Mouse (Mus musculus): ENCODE data around the gene Ppp1r18.
A peak's percentile ranks its signal among the peaks of the same experiment; 100 is the strongest.

Ppp1r18 gene

DNA sequence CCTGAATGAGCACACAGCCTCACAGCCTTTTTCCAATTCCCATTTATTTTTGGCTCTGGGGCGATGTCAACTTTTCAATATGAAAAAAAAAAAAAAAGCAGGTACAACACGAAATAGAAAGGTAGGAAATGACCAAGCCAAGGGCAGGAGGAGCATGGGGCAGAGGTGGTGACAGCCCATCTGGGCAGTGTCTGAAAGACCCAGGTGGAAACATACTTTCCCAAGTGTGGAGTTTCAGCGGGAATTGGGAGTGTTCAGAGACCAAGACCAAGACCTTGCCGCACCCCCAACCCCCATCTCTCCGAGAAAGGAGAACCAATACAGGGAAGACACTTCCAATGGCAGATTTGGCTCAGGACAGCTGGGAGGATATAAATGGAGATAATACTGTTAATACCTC is 31.5 kb upstream of the Ppp1r18 start:
- no peak for TF ChIP-seq GATA4 (IDR thresholded peaks at IDR 0.05; ENCODE audit: insufficient replicate concordance, low read length)

DNA sequence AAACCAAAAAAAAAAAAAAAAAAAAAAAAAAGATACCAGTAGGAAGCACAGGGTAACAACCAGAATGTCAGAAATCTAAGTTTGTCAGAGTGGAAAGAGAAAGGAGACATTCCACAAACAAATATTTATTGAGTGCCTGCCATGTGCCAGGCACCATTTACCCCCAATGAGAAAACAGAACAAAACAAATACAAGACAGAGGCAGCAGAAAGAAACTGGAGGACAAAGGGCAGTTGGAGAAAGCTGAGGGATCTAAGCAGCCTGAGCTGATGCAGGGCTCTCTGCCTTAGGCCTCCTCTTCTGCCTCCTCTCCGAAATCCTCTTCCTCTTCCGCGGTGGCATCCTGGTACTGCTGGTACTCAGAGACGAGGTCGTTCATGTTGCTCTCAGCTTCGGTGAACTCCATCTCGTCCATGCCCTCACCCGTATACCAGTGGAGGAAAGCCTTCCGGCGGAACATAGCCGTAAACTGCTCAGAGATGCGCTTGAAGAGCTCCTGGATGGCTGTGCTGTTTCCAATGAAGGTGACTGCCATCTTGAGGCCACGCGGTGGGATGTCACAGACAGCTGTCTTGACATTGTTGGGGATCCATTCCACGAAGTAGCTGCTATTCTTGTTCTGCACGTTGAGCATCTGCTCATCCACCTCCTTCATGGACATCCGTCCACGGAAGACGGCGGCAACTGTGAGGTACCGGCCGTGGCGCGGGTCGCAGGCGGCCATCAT is 30.5 kb upstream of the Ppp1r18 start:
- TF ChIP-seq GATA4 (IDR thresholded peaks at IDR 0.05; ENCODE audit: insufficient replicate concordance, low read length), result no peak

DNA sequence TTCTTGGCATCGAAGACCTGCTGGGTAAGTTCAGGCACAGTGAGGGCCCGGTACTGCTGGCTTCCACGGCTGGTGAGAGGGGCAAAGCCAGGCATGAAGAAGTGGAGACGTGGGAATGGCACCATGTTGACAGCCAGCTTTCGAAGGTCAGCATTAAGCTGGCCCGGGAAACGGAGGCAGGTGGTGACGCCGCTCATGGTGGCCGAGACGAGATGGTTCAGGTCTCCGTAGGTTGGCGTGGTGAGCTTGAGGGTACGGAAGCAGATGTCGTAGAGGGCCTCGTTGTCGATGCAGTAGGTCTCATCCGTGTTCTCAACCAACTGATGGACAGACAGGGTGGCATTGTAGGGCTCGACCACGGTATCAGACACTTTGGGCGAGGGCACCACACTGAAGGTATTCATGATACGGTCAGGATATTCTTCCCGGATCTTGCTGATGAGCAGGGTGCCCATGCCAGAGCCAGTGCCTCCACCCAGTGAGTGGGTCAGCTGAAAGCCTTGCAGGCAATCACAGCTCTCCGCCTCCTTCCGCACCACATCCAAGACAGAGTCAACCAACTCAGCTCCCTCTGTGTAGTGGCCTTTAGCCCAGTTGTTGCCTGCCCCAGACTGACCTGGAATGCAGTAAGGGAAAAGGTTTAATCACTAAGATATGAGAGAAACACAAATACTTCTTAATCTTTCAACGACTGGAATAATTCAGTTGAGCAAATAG is 29.8 kb upstream of the Ppp1r18 start:
- TF ChIP-seq GATA4 (IDR thresholded peaks at IDR 0.05; ENCODE audit: insufficient replicate concordance, low read length), result no peak

DNA sequence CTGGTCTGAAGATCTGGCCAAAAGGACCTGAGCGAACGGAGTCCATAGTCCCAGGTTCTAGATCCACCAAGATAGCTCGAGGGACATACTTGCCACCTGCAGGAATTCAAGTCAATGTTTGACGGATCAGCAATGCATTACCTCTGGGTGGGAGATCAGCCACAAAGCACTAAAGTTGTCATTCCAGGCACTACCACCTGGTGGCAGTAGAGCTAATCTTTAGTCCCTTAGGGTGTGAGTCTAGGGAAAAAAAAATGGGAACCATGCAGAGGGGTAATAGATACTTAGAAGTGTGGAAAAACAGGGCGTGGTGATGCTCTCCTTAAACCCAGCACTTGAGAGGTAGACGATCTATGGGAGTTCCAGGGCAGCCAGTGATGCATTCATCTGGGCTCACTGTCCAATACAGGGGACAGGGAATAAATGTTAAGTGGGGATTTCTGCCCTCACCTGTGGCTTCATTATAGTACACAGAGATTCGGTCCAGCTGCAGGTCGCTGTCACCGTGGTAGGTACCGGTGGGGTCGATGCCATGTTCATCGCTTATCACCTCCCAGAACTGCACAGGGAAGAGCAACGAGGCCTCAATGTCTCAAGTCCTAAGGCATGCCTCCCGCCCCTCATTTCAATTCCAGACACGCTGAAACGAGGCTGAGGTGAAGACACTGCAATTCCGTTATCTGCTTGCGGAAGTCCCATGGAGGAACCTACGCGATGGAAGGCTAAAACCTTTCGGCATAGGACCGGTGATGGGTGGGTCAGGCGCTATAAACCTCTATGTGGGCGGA is 29.0 kb upstream of the Ppp1r18 start:
- no peak for TF ChIP-seq GATA4 (IDR thresholded peaks at IDR 0.05; ENCODE audit: insufficient replicate concordance, low read length)

DNA sequence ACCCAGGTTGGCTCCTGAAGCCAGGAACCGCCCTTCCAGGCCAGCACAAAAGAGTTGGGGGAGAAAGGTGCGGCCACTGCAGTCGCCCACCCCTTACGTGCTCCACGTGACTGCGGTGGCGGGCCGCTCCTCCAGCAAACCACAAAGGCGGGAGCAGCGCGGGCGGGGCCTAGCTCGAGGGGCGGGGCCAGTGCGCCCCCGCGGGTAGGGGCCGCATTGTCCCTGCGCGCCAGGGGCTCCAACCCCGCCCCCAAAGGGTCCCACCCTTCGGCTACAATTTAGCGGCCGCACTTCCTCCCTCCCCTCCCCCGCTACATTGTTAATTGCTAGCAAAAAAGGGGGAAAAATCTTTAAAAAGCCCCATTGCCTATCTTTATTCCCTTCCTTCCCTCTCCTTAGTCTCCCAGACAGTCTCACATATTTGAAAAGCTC is 28.4 kb upstream of the Ppp1r18 start:
- TF ChIP-seq GATA4 (IDR thresholded peaks at IDR 0.05; ENCODE audit: insufficient replicate concordance, low read length), result no peak

DNA sequence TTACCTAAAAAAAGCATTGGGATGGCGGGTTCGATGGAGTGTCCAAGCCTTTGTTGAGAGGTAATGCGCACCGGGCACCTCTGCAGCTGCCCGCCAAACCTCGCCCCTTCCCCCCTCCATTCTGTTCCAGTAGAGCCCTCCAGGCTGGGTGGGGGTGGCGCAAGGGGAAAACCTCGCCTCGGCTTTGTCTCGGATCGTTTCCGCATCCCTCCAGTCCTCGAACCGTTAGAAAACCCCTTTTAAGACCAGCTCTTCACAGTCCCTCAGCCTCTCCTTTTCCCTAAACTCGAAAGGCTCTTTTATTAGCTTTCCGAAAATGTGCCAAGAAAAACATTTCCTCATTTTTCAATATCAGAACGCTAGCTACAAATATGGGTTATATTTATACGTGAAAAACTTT is 27.9 kb upstream of the Ppp1r18 start:
- no peak for TF ChIP-seq GATA4 (IDR thresholded peaks at IDR 0.05; ENCODE audit: insufficient replicate concordance, low read length)

DNA sequence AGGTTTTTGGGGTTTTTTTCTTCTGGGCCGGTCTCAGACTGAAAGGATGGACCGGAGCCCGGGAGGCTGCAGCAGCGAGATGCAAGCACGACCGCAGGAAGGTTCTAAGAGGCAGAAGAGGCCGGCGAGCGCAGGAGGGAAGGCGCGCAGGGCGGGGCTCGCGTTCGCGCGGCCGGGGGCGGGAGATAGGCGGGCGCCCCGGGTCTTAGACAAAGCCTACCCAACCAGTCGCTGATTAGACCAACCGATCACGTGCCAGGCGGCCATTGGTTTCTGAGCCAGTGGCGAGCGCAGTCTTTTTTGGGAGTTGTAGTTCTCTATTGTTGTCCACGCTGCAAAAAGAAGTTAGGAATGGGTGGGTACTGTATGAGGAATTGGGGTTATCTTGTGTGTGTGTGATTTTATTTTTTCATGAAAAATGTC is 27.3 kb upstream of the Ppp1r18 start, which contains the start of gene Tubb5:
TSS of gene Tubb5 (minus strand) at position 185 of the 423 bp plus-strand sequence.
- TF ChIP-seq GATA4 (IDR thresholded peaks at IDR 0.05; ENCODE audit: insufficient replicate concordance, low read length), result peak; percentile 86; the same call in 1 of the 2 replicates

DNA sequence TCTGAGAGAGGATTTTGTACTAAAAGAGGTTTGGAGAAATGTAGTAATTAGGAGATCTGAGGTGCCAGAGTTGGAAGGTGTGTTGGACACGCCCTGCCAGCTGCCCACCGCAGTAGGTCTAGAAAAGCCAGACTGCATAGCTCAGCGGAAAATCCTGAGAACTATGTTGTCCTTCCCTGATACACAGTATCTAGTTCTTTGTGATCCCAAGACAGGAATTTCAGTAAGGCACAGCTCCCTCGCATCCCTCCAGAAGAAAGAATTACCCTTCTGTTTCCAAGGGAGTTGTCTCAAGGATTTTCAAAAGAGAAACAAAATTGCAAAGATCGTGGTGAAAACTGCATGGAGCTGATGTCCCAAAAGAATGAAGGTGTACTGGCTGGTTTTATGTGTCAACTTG is 26.8 kb upstream of the Ppp1r18 start:
- TF ChIP-seq GATA4 (IDR thresholded peaks at IDR 0.05; ENCODE audit: insufficient replicate concordance, low read length), result no peak

DNA sequence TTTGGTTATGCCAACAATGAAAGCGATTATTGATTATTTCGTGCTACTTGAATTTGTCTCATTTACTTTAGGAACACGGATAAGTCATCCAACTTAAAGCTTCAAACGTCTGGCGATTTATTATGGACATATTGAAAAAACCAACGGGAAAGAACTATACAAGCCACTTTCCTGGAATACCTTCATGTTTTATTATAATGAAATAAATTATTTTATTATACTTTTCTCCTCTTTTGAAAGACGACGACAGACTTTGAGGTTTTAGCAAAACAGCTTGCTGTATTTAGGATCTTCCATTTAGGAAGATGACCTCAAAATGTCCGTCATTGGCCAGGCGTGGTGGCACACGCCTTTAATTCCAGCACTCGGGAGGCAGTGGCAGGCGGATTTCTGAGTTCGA is 24.8 kb upstream of the Ppp1r18 start:
- no peak for TF ChIP-seq GATA4 (IDR thresholded peaks at IDR 0.05; ENCODE audit: insufficient replicate concordance, low read length)

DNA sequence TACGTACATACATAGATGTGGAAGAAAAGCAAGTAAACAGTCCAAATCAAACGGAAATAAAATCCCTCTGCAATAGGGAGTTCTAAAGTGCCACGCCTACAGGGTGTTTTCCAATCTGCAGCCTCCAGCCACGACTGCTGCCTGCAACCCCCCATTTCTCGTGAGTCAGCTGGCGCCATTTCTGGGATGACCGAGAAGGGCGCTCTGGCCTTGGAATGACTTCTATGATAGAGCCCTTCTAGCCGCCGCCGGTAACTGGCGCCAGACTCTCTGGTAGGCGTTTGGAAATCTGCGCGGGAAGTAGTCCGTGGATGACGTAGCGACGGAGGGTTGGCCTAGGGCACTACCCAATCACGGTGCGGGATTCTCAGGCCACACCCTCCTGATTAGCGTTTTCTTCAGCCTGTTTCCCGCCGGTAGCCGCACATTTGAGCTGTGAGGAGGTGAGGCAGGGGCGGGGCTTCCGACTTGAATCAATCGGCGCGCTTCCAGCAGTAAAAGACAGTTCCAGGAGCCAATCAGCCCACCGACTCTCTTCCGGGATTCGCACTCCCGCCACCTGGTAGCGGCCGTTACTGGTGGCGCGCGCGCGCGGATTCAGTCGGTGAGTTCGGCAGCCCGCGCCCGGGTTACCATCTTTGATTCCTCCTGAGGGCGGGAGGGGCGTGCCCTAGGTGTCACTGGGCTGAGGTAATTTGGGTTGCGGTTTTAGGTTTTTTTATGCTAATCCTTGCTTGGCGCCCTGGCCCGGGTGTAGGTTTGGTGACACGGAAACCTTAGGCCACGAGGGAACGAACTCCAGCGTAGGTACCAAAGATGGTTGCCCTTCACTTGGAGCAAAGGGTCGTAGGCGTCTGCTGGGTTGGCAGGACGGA is 24.1 kb upstream of the Ppp1r18 start, which contains the start of gene Mdc1:
TSS of gene Mdc1 (plus strand) at position 440 of the 875 bp plus-strand sequence.
- TF ChIP-seq GATA4 (IDR thresholded peaks at IDR 0.05; ENCODE audit: insufficient replicate concordance, low read length), result 0 out of 2 replicates have a peak, but pooled peaks have one; percentile 46

DNA sequence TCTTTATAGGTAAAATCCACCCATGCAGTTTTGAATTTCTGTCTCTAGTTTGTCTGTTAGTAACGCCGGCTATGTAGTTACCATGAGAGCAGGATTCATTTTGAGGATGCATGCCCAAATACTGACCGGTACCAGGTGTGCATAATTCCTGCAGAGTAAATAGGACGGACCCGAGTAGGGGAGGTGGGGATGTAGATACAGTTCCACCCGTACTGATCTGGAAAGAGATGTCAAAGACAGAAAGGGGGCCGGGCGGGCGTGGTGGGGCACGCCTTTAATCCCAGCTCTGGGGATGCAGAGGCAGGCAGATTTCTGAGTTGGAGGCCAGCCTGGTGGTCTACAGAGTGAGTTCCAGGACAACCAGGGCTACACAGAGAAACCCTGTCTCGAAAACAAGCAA is 23.4 kb upstream of the Ppp1r18 start:
- TF ChIP-seq GATA4 (IDR thresholded peaks at IDR 0.05; ENCODE audit: insufficient replicate concordance, low read length), result no peak

DNA sequence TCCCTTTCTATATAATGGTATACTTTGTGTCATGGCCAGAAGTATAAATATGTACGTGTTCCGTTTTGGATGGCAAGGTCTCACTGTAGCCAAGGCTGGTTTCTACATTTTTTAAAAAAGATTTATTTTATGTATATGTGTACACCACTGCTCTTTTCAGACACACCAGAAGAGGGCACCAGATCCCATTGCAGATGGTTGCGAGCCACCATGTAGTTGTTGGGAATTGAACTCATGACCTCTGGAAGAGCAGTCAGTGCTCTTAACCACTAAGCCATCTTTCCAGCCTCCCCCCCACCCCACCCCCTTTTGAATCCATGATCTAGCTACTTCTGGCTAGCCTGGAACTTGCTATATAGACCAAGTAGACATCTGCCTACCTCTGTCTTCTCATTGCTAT is 21.9 kb upstream of the Ppp1r18 start:
- no peak for TF ChIP-seq GATA4 (IDR thresholded peaks at IDR 0.05; ENCODE audit: insufficient replicate concordance, low read length)

DNA sequence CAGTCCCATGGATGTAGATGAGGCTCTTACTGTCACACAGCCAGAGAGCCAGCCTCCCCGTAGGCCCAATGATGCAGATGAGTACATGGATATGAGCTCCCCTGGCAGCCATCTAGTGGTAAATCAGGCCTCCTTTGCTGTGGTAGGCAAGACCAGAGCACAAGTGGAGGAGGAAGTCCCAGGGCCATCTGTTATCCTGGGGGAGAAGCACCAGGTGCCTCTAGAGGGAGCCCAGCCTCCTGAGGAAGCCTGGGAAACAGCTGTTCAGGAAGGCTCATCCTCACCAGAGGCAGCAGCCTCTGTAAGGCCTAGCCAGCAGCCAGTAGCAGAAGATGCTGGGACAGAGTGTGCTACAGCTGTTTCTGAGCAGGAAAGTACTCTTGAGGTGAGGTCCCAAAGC is 17.3 kb upstream of the Ppp1r18 start:
- TF ChIP-seq GATA4 (IDR thresholded peaks at IDR 0.05; ENCODE audit: insufficient replicate concordance, low read length), result no peak

DNA sequence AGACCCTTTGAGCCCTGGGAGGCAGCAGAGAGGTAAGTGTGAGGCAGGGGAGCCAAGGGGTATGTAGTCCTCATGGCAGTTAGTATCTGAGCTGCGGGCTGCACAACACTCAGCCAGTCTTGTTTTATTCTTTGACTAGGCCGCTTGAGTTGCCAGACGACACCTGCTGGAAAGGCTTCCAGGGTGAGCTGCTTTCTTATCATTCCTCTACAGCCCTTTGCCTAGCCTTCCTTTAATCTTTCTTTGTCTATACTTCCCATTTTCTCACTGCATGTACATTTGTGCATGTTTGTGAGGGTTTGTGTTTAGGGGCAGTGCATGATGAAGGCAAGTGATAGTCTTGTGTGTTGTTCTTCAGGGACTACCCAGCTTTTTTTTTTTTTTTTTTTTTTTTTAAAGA is 14.4 kb upstream of the Ppp1r18 start:
- TF ChIP-seq GATA4 (IDR thresholded peaks at IDR 0.05; ENCODE audit: insufficient replicate concordance, low read length), result no peak

DNA sequence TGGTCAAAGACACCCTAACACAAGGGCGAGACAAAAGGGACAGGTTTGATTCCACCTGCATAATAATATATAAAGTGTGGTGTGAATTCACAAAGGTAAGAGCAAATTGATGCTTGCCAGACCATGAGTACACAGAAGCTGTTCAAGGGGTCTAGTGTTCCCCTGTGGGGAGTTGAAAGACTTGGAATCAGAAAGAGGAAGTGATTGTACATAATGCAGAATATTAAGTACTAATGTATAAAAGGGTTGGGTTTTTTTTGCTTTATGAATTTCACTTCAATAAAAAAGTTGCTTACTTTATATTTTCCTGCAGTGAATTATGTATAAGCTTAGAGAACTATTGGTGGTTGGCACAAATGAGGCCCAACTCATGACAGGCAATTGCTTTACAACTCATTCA is 6.0 kb upstream of the Ppp1r18 start:
- no peak for TF ChIP-seq GATA4 (IDR thresholded peaks at IDR 0.05; ENCODE audit: insufficient replicate concordance, low read length)

Measured in liver, adult (tissue).